12 mouse cellular contexts compared by ENCODE assay signal in genomic region chr14:120280136-120280535, GRCm38 (mm10). TPM values are rescaled to one million over a fixed set of nuclear protein-coding genes. Genes with fewer than 3 reads are reported as not detected.
DNase-seq lines count a peak whose midpoint lies in the region; ATAC-seq lines count a peak whose summit lies in the region.
"Had no signal": no experiment of that assay in that cellular context is flagged by ENCODE, and none has a peak within 500 bp of the region (broad histone marks: within the 10 kb centered on the region; RNA-seq: fewer than 3 reads in every experiment).

No protein-coding gene starts in this region.

- H3K9me3 ChIP-seq in forebrain, embryonic 10.5 days: no peaks in the 10 kb centered on the region
- no peaks in the 10 kb centered on the region for H3K9me3 ChIP-seq in forebrain, embryonic 14.5 days (replicated peaks; ENCODE audit: control insufficient read depth, low read length)
- H3K9me3 ChIP-seq in lung, embryonic 15.5 days: no peaks in the 10 kb centered on the region
- H3K9me3 ChIP-seq in heart, embryonic 15.5 days (replicated peaks): no peaks in the 10 kb centered on the region
- H3K9me3 ChIP-seq in midbrain, embryonic 10.5 days (replicated peaks): no peaks in the 10 kb centered on the region

- H3K4me1 ChIP-seq in forebrain, embryonic 10.5 days: peaks cover 68% of the 10 kb centered on the region
- peaks cover 34% of the 10 kb centered on the region for H3K4me1 ChIP-seq in forebrain, embryonic 14.5 days (ENCODE audit: control insufficient read depth, insufficient read depth, low read length)
- H3K4me1 ChIP-seq in lung, embryonic 15.5 days: peaks cover 66% of the 10 kb centered on the region
- peaks cover 67% of the 10 kb centered on the region for H3K4me1 ChIP-seq in heart, embryonic 15.5 days (replicated peaks)
- peaks cover 61% of the 10 kb centered on the region for H3K4me1 ChIP-seq in midbrain, embryonic 10.5 days

- no peak overlapping the region for H3K4me2 ChIP-seq in forebrain, embryonic 14.5 days (ENCODE audit: low read length)
- H3K4me2 ChIP-seq in lung, embryonic 15.5 days: 0 out of 2 replicates have a peak overlapping the region, but pooled peaks have one; percentile 85
- H3K4me2 ChIP-seq in heart, embryonic 15.5 days: peak overlapping the region; percentile 87; the same call in 1 of the 2 replicates

- no peaks in the 10 kb centered on the region; the same call in 1 of the 2 replicates for H3K36me3 ChIP-seq in forebrain, embryonic 10.5 days (replicated peaks)
- H3K36me3 ChIP-seq in forebrain, embryonic 14.5 days (ENCODE audit: control insufficient read depth, insufficient read depth, low read length): no peaks in the 10 kb centered on the region
- 0 out of 2 replicates have a peak, but pooled peaks cover 5% of the 10 kb centered on the region for H3K36me3 ChIP-seq in lung, embryonic 15.5 days
- 0 out of 2 replicates have a peak, but pooled peaks cover 5% of the 10 kb centered on the region for H3K36me3 ChIP-seq in heart, embryonic 15.5 days
- H3K36me3 ChIP-seq in splenic B cell, adult 2 months (ENCODE audit: control insufficient read depth, insufficient read depth, low read length, poor library complexity, severe bottlenecking): no peaks in the 10 kb centered on the region
- H3K36me3 ChIP-seq in midbrain, embryonic 10.5 days: no peaks in the 10 kb centered on the region

- no peak overlapping the region for H3K4me3 ChIP-seq in forebrain, embryonic 10.5 days
- H3K4me3 ChIP-seq in forebrain, embryonic 14.5 days (ENCODE audit: low read depth, low read length): no peak overlapping the region
- H3K4me3 ChIP-seq in lung, embryonic 15.5 days: no peak overlapping the region
- H3K4me3 ChIP-seq in heart, embryonic 15.5 days: no peak overlapping the region
- no peak overlapping the region for H3K4me3 ChIP-seq in midbrain, embryonic 10.5 days

- no peaks in the 10 kb centered on the region for H3K27me3 ChIP-seq in forebrain, embryonic 10.5 days (ENCODE audit: poor library complexity, severe bottlenecking)
- H3K27me3 ChIP-seq in forebrain, embryonic 14.5 days (replicated peaks; ENCODE audit: control insufficient read depth, insufficient read depth, low read length): no peaks in the 10 kb centered on the region
- no peaks in the 10 kb centered on the region for H3K27me3 ChIP-seq in lung, embryonic 15.5 days
- H3K27me3 ChIP-seq in heart, embryonic 15.5 days: no peaks in the 10 kb centered on the region
- H3K27me3 ChIP-seq in splenic B cell, adult 2 months (ENCODE audit: control insufficient read depth, insufficient read depth, low read length, poor library complexity, severe bottlenecking): no peaks in the 10 kb centered on the region
- H3K27me3 ChIP-seq in midbrain, embryonic 10.5 days (ENCODE audit: low read depth, poor library complexity, severe bottlenecking): no peaks in the 10 kb centered on the region

- ATAC-seq in forebrain, embryonic 14.5 days: no peak
- ATAC-seq in lung, embryonic 15.5 days (ENCODE audit: borderline replicate concordance, extremely low read depth, low FRiP score, low TSS enrichment): no peak
- no peak for ATAC-seq in heart, embryonic 15.5 days (replicated peaks; ENCODE audit: insufficient number of reproducible peaks, insufficient read depth, low FRiP score, low read depth)
- ATAC-seq: midbrain, embryonic 16.5 days had no signal

- H3K9ac ChIP-seq in forebrain, embryonic 14.5 days (ENCODE audit: low read length): no peak overlapping the region
- H3K9ac ChIP-seq in lung, embryonic 15.5 days: no peak overlapping the region
- no peak overlapping the region; the same call in 1 of the 2 replicates for H3K9ac ChIP-seq in heart, embryonic 15.5 days

- peak overlapping the region; percentile 90 for H3K27ac ChIP-seq in forebrain, embryonic 10.5 days
- H3K27ac ChIP-seq in forebrain, embryonic 14.5 days (ENCODE audit: low read depth, low read length): no peak overlapping the region
- H3K27ac ChIP-seq in lung, embryonic 15.5 days: peak overlapping the region; percentile 97
- H3K27ac ChIP-seq in heart, embryonic 15.5 days: peak overlapping the region; percentile 95
- no peak overlapping the region for H3K27ac ChIP-seq in midbrain, embryonic 10.5 days (replicated peaks)

- no peak for DNase-seq in forebrain, embryonic 10.5 days (ENCODE audit: extremely low spot score, low spot score)
- no peak for DNase-seq in forebrain, embryonic 14.5 days (ENCODE audit: low spot score)
- DNase-seq in lung, postnatal 10 days: no peak
- DNase-seq in splenic B cell, adult 2 months (ENCODE audit: low read depth, low spot score): peak; percentile 64
- no peak for DNase-seq in midbrain, embryonic 10.5 days (ENCODE audit: low spot score)
- DNase-seq in left cerebral cortex, adult 18-20 months (ENCODE audit: low spot score in 2 of 2): no peak
- DNase-seq: cerebellum, postnatal 25 days; gastrocnemius, postnatal 25 days; right cerebral cortex, adult 18-20 months had no signal

RNA-seq across cellular contexts. Expression of gene Mbnl2, which starts 4.7 kb away (rescaled TPM):
- polyA plus RNA-seq in forebrain, embryonic 10.5 days (2016; fragmentation: Nextera tagmentation; extraction: Ambion mirVana): 30.0 TPM in 2 replicates
- polyA plus RNA-seq in forebrain, embryonic 14.5 days (2014; fragmentation: Nextera tagmentation; extraction: Ambion mirVana): 21.6 and 27.8 TPM in 2 replicates
- 130 and 141 TPM in 2 replicates for polyA plus RNA-seq in lung, embryonic 15.5 days (2015; fragmentation: Nextera tagmentation; extraction: Ambion mirVana)
- polyA plus RNA-seq in heart, embryonic 15.5 days (2015; fragmentation: Nextera tagmentation; extraction: Ambion mirVana): 122 and 123 TPM in 2 replicates
- 24.0 and 30.5 TPM in 2 replicates for polyA plus RNA-seq in midbrain, embryonic 10.5 days (2016; fragmentation: Nextera tagmentation; extraction: Ambion mirVana)
- total RNA-seq in left cerebral cortex, adult 18-20 months (2021): 100 to 1,000 TPM; 241 to 268 TPM

Comparison
In these comparisons a context has a peak if more than half of its experiments do, and no peak if none do; other contexts are left out.
1. H3K27ac ChIP-seq: peak in forebrain, embryonic 10.5 days (single experiment), lung, embryonic 15.5 days (single experiment) and heart, embryonic 15.5 days (single experiment); none in forebrain, embryonic 14.5 days (single experiment) and midbrain, embryonic 10.5 days (single experiment).